Mouse (Mus musculus) retina, postnatal 7 days (tissue): Measurements from ENCODE around the gene Anks1.
"Not testable (repeated sequence)": the region's sequence is repeated elsewhere in the genome, so short reads cannot be mapped to it uniquely, and the experiment has no call there.

Experiments
- DNase-seq: peaks from one replicate; pipeline ENCODE4 v3.0.0-alpha.2; 2012; ENCODE audit warnings: low read depth, low spot score

Anks1 gene

DNA sequence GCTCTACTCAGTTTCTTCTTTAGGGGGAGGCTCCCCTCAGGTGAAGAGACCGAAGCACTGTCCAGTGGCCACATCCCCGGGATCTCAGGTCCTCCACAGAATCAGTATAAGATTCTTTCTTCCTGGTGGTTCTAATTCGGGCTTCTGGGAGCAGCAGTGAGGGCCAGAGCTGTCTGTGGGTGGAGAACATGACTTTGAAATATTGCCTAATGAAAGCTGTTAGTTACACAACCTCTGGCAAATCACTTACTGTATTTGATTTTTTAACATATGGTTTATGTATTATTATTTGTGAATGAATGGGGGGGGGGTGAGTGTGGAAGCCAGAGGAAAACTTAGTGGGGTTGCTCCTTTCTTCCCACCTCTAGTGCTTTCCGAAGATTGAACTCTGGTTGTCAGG lies 22.7 kb downstream of the Anks1 start:
- no peak for DNase-seq

DNA sequence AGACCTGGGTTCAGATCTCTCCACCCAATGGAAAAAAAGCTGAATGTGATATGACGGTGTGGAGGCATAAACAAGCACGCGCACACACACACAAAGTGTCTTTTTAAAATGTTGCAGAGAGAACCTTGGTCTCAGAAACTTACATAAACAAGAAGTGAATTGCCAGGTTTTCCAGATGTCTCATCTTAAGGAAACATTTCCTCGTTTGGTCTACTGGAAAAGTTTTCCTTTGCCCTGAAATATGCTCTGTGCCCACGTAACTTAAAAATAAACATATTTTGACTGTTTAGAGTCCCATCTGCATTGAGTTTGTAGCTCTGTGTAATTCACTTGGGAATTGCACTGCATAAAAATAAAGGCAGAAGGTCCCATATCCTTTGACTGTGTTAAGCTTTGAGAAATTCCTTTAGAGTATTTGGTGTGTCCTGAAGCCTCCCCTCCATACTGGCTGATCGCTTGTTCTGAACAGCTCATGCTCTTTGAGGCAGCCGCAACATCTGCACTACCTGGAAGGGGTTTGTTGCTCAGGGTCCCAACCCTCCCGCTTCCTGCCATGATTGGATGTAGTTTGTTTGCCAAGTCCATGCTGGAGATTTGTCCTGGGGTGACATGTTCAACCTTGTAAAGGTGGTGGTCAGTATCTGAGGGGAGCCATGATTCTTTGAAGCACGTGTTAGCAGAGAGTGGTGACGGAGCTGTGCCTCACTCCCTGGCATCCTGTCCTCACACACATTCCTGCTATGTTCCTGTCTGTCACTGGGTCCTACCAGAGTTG lies 25.2 kb downstream of the Anks1 start:
- DNase-seq, result no peak

DNA sequence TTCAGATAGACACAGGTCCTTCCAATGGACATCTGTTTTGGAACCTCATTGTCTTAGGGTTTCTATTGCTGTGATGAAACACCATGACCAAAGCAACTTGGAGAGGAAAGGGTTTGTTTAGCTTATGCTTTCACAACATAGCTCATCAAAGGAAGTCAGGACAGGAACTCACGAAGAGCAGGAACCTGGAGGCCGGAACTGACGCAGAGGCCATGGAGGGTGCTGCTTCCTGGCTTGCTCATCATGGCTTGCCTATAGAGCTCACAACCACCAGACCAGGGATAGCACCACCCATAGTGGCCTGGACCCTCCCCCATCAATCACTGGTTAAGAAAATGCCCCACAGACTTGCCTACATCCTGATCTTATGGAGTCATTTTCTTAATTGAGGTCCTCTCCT lies 26.0 kb downstream of the Anks1 start:
- DNase-seq, result no peak

DNA sequence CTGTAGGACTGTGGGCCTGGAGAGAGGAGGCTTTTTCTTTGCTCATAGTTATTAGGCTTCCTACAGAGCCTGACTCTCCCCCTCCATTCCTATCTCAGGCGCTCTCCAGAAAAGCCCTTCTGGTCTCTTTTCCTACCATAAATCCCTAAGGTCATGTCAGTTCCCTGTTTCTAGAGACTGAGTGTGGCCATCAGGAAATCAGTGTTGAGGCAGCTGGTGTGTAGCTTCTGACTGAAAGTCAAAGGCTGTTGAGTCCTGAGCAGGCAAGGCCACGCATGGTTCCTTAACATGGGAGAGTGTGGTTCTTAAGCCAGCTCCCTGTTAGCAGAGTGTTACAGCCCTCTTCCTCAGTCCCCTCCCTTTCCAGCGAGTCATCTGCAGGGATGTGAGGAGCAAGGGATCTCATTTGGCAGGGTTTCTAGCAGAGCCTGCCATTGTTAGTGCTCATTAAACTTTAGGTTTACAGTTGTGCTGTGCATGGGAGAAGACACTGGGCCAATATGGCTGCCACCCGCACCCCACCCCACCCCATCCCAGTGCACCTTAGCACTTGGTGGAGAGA lies 28.0 kb downstream of the Anks1 start:
- DNase-seq, result no peak

DNA sequence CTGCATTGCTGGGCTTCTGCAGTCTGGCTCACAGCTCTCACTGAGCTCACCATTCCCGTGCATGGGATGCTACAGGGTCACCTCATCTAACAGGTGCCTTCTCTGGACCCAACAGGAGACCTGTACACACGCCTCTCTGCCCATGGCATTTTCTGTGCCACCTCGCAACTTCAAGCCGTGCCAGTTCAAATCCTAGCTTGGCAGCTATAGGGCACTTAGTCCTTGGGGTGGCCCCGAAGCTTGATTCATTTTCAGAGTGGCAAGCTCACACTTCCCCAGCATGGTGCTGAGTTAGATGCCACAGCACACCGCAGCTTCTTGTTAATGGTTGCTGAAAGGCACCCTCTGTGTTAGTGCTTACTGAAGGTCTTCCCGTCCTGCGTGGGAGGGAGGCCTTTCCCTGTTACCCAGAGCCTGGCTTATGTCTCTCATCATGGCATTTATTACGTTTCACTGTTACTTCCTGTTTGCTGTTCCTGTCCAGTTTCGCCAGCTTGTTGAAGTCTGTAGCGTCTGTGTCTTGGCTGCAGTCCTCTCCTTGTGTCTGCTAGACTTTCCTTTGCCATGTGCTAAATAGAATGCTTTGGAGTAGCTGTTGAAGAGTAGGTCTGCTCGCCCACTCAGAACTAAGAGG lies 29.1 kb downstream of the Anks1 start:
- DNase-seq, result no peak

DNA sequence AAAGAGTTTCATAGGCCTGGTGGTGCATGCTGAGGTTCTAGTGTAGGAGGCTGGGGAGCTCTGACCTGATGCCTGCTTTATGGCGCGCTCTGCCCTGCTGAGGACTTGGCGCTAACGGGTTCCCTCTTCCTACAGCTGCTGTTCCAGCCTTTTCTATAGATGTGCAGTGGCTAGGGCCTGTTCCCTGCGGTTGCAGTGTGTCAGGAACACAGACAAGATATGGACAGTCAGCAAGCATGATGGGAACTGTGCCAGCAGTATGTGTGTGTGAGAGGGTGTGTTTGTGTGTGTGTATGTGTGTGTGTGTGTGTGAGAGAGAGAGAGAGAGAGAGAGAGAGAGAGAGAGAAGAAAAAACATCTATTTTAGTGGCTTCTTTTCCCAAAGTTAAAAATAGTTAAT lies 29.9 kb downstream of the Anks1 start:
- no peak for DNase-seq

DNA sequence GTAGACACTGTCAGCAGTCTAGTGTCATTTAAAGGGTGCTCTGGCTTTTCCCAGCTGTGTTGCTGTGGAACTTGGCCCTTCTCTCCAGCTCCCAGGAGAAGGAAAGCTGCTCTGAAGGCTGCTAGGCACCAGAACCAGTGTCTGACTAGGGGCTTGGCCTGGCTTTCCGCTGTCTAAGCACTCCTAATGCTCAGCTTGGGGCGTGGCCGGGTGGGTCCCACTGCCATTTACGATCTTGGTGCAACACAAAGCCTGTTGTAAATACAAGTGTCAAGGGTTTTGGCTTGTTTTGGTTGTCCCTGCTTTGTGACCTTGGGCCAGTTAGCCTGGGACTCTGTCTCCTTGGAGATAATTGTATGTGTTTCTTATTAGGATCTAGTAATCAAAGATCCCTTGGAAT lies 31.2 kb downstream of the Anks1 start:
- DNase-seq, result no peak

DNA sequence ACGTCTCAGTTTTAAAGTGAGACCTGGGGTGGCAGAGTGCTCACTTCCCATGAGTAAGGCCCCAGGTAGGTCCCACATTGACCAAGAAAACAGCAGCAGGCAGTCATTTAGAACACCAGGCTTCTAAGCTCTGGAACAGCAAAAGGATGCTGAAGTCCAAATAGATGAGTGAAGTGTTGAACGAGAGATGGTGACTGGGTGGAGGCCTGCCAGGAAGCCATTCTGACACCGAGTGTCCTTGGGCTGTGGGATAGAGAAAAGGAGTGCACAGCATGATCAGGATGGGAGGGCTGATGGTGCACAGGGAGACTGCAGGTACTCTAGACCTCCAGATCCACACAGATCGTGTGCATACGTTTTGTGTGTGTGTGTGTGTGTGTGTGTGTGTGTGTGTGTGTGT lies 32.1 kb downstream of the Anks1 start:
- no peak for DNase-seq

DNA sequence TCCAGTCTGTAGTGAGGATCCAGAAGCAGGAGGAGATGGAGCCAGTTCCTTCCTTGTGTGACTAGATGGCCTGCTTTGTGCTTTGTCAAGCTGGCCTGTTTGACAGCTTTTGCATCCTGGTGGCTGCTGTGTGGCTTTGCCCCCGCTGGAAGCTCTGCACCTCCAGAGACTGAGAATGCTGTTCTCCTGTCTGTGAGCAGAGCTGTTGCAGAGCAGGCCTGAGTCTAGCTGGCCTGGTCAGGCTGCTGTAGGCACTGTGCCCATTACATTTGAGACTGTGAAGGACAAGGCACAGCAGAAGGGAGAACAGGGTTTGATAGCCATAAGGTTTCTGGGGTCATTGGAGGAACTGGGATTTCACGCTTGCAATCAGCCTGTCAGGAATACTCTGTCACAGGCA lies 32.6 kb downstream of the Anks1 start:
- no peak for DNase-seq

DNA sequence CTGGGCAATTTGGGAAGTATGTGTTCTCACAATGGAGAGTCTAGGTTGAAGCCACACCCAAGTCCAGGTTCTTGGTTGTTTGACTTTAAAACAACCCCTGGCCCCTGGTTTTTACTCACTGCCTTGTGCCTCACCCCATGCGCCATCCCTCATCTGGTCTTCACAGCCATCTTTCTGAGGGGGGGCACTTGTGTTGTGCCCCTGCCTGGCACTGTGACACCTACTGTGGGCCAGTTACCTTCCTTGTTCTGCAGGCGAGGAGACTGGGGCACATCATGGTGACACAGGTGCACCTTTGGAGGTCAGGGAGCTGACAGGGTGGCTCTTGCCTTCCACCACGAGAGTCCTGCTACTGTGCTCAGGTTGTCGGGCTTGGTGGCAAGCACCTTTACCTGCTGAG lies 33.0 kb downstream of the Anks1 start:
- no peak for DNase-seq

DNA sequence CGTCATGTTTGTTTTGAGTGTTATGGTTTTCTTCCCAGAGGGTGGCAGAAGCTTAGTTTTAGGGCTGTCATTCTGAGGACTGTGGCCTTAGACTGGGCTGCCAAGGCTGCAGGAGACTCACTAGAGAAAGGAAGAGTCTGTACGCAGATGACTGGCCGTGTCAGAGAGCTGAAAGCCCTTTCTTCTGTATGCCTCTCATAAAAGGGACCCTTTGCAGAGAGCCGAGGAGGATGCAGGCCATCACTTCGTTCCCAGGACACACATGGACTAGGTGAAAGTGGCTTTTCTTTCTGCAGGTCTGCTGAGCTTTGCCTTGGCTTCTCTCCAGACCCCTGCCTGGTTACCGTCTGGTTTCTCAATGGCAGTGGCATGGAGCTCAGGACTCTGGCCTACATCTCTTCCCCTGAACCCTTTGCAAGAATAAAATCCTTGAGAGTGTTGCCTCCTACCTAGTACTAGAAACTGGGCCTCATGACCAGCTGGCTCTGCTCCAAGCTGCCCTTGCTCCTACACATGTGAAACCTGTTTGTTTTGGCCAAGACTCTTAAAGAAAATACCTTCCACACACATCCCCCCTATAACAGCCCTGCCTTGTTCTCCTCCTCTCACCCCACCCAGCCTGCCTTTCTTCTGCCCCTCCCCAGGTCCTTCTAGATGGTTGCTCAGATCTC lies 36.6 kb downstream of the Anks1 start:
- no peak for DNase-seq

DNA sequence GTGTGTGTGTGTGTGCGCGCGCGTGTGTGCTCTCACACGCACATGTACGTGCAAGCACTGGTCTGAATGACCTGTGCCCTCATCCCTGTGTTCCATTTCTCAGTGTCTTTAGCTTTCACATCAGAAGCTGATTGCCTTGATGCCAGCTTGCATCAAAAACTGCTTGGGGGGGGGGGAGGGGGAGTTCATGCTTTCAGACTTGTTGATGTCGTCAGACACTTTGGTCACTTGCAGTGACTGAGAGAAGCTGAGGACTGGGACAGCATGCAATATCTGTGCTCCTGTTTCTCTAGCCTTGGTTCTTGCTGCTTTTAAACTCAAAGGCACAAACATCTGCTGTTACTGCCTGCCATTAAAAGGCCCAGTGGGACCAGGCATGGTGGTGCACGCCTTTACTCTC lies 37.3 kb downstream of the Anks1 start:
- no peak for DNase-seq

DNA sequence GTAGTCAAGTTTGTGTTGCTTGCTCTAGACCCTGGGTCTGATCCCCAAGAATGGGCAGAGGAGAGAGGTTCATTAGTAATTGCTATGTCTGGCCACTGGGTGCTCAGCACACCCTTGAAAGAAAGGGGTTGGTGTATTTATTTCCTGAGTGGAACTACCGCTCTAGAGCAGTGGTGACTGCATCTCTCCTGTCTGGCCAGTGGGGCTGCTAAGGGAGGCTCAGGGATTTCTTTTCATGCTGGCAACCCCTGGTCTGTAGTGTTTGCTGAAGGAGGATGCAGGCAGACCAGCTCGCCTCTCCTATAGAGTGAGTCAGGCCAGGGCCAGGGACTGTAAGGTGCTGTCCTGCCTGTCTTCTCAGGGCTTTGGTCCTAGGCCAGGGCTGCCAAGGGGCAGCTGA lies 38.0 kb downstream of the Anks1 start:
- no peak for DNase-seq

DNA sequence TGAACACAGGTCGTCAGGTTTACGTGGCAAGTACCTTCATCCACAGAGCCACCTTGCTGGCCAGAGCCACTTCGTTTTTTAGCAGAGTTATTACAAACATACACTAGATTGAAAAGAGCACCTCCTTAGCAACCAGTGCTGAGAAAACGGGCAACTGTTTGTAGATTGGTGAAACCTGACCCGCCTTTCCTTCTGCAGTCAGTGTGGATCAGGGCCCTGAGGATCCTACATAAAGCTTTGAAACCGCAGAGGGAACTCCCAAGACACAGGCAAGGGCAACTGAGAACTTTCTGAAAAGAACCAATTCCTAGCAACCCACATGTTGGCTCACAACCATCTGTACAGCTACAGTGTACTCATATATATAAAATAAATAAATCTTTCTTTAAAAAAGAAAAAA lies 44.0 kb downstream of the Anks1 start:
- DNase-seq, result no peak

DNA sequence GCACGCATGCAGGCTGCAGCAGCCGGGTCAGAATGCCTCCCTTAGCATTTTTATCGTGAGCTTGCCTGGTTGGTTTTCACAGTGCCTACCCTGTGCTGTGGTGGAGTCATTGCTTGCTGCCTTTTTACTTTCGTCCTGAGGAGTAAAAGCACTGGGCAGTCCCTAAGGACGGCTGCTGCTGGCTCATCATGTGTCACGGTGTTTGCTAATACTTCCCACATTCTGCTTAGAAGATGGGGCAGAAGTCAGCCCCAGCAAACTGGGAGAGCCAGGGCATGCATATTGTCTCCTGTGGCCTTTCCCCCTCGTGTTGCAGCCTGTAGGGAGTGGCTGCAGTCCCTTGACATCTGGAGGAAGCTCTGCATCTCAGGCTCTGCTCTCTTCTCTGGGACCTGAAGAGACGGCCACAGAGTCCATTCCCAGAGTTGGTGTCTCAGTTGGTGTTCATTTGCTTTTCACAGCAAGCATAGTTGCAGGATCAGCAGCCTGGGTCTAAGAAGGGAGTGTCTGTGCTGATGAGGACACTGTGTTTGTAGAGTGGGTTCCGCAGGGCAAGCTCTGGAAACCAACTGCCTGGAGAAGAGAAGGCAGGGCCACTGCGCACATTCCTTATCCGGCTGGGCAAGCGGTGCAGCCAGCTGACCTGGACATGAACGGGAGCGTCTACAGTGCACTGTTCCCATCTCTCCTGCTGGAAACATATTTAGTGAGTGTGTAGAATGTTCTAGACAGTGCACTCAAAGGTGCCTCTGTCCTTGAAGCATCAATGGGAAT lies 45.7 kb downstream of the Anks1 start:
- no peak for DNase-seq

DNA sequence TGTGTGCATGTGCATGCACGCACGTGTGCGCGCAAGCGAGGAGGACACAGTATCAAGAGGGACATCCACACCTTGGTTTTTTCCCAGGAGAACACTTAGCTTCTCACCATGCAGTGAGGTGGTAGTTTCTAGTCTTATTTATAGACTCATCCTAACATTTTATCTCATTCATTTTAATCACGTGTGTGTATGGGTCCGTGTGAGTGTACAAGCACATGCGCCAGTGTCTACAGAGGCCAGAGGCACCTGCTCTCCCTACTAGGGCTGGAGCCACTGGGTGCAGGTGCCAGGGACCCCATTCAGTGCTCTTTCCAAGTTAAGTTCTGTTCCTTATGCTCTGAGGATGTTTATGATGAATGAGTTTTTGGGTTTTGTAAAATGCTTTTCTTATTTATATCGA lies 48.5 kb downstream of the Anks1 start:
- DNase-seq, result no peak

DNA sequence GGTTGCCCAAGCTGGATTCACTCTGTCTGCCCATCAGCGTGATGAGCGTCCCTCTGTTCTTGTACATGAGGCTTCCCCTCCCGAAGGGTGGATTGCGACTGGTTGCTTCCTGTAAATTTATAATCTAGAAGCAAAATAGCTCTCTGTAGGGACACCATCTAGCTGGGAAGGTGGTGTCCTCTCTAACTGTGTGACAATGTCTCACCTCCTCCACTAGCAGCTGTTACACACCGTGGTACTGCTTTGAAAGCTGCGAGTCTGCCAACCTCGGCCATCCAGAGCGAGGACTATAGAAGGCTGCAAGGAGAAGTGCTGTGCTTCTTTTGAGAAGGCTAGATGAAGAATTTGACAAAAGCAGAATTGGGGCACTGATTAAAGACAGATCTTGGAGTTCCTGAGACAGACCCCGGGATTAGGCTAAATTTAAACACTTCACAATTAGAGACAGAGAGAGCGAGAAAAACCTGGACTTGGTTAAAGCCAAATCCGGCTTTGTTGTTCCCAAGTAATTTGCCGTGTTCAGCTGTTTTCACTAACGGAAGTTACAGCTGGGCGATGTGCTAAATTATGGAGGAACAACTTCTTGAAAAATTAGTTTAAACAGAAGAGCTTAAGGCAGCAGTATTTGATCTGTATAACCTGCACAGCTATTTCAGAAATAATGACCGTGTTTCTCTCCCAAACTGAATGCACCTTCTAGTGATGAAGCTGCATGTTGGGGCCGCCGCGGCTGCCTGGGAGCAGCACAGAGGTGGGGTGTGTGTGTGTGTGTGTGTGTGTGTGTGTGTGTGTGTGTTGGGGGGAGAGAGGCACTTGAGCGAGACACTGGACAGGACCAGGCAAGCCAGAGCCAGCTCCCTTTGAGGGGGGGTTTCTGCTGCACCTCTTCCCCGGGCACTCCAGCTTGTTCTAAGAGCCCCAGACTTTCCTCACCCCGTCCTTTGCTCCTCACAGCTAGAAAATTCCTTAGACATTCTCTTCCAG lies 51.3 kb downstream of the Anks1 start:
- DNase-seq, result no peak

DNA sequence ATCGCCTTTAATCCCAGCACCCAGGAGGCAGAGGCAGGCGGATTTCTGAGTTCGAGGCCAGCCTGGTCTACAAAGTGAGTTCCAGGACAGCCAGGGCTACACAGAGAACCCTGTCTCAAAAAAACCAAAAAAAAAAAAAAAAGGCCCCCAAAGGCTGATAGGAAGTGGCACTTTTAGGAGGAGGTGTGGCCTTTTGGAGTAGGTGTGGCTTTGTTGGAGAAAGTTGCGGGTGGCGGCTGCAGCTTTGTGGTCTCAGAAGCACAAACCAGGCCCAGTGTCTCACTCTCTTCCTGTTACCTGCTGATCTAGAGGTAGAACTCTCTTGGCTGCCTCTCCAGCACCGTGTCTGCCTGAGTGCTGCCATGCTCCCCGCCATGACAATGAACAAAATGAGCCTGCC lies 54.0 kb downstream of the Anks1 start:
- not testable (repeated sequence) for DNase-seq

DNA sequence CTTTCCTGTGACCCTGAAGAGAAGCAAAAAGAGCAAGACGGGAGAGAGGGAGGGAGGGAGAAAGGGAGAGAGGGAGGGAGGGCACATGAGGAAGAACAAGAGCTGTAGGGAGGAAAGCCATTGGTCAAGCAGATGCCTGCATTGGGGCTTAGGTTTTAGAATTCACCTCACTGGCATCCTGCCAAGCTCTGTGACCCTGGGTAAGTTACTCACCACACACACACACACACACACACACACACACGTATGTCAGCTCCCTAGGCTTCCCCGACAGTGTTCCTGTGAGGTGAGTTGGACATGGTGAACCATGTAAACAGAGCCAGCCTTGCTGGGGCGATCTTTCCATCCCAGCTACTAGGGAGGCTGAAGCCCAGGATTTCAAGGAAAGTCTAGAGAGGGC lies 55.5 kb downstream of the Anks1 start:
- DNase-seq, result no peak

DNA sequence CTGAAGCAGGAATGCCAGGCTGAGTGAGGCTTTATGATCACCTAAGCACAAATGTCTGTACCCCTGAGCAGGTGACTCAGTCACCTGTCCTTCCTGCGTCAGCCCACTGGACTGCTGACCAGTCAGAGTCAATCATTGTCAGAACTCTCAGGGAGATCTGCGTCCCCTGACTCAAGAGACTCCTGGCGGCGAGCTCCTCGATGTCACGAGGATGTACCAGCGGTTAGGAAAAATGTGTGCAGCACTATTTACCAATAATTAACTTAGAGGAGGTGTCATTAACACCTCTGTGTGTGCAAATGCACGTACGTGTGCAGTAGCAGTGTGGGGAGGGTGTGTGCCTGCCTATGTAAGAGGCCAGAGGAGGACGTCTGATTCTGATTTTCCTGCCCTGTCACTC lies 56.2 kb downstream of the Anks1 start:
- no peak for DNase-seq

DNA sequence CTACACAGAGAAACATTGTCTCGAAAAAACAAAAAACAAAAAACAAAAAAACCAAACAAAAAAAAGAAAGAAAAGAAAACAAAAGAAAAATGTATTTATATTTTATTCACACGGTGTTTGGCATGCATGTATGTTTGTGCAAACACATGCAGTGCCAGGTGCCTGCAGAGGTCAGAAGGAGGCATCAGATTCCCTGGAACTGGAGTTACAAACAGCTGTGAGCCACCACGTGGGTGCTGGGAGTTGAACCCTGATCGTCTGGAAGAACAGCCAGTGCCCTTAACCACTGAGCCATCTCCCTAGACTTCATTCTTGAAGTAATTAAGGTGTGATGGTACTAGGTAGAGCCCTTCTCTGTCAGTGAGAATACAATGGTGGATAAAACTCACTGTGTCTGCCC lies 57.0 kb downstream of the Anks1 start:
- DNase-seq, result no peak
